Mouse (Mus musculus) ovary, postnatal 14 days (tissue): ENCODE measurements around the gene Pygo1.

Source experiments
- DNase-seq: peaks from one replicate; pipeline ENCODE4 v3.0.0; 2022; ENCODE audit warnings: low spot score

Gene Pygo1

DNA sequence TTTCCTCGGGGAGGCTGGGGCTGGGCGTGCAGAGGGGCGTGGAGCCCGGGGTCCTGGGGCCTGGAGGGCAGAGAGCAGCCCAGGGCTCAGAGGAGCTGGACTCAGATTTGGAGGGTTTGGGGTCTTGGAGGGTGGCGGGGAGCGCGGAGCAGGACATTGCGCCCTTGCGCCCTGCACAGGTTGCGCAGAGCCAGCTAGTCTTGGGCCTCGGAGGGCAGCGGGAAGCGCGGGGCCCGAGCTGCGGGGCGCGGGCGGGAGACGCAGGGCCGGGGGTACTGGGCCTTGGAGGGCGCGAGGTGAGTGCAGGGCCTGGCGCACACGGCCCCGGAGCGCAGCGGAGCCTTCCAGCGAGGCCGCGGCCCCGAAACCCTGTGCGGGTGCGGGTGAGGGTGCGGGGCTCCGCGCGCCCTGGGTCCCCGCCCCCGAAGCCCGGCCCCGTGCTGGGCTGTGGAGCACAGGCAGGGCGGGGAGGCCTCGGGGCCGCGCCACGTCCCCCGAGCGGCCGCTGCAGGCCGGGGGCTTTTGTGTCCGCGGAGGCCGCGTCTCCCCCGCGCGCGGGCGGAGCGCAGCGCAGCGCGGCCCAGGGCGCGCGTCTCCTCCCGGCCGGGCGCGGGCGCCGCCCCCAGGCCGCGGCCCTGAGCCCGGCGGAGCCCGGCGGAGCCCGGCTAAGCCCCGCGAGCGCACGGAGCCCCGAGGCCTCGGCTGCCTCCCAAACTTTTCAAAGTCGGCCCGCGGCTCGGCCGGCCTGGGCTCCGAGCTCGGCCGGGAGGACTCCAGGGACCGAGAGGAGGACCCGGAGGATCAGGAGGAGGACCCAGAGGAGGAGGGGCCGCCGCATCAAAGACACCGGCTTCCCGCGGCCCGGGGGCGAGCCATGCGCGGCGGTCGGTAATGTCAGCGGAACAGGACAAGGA is at the start of gene Pygo1:
Gene Pygo1, plus strand, starts transcription at position 625 of the 914 bp plus-strand sequence.
- DNase-seq = peak; percentile 55

DNA sequence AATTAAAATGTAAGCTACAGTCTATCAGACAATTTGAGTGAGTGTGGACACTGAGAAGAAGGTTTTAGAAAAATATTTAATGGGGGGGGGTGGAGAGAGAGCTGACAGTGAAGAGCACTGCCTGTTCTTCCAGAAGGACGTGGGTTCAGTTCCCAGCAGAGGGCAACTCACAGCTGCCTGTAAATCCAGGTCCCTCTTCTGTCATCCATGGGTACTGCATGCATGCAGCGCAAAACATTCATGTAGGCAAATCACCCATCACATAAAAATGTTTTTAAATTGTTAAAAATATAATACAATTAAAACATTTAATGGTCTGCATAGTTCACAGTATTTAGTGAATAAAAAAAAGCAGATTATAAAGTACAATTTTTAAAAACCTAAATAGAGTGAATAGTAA is 49.6 kb upstream of the Pygo1 start:
- DNase-seq = no peak

DNA sequence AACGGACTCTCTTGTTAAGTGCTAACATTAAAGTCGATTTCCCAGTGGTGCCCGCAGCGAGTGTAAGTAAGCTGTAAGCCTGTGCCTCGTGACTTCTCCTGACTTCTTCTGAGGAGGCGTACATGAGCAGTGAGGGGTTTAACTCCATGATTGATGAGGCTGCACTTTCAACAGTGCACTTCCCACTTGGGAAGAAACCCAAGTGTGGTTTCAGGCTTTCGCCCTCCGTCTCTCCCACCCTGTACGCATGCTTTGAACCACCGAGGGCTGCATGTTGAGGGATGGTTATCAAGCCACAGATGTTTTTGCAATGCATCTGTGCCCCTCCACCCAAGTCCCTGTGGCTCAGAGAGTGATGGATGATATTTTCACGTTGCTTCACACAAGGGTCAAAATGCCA is 47.5 kb upstream of the Pygo1 start:
- no peak for DNase-seq

DNA sequence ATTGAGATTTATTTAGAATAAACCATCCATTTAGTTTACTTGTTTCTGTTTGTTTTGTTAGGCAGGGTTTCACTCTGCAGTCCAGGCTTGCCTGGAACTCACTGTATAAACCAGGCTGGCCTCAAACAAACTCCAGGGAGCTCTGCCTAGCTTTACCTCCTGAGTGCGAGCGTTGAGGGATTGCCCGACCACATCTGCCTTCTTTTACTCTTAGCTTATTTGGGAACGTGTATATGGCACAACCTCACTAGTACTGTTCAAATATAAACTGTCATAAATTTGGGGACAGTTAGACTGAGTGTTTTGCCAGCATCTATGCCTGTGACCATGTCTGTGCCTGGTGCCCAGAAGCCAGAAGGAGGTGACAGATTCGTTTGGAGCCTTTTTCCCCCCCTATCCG is 46.8 kb upstream of the Pygo1 start:
- no peak for DNase-seq

DNA sequence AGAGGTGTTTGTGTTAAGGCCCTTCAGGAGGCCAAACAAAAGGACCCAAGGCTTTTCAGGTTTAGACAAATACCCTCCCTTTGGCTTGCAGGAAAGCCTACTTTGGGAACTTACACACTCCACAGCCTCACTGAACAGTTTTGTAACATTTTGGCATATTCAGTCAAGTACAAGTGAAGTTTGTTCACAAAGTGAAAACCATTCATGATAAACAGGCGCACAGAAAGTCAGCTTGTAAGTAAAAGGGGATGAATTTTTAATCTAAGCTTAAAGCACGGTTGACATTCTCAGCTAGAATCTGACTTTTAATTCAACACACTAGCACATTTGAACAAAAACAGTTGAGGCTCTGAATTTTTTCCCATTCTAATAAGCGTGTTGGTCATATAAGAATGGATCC is 45.8 kb upstream of the Pygo1 start:
- no peak for DNase-seq

DNA sequence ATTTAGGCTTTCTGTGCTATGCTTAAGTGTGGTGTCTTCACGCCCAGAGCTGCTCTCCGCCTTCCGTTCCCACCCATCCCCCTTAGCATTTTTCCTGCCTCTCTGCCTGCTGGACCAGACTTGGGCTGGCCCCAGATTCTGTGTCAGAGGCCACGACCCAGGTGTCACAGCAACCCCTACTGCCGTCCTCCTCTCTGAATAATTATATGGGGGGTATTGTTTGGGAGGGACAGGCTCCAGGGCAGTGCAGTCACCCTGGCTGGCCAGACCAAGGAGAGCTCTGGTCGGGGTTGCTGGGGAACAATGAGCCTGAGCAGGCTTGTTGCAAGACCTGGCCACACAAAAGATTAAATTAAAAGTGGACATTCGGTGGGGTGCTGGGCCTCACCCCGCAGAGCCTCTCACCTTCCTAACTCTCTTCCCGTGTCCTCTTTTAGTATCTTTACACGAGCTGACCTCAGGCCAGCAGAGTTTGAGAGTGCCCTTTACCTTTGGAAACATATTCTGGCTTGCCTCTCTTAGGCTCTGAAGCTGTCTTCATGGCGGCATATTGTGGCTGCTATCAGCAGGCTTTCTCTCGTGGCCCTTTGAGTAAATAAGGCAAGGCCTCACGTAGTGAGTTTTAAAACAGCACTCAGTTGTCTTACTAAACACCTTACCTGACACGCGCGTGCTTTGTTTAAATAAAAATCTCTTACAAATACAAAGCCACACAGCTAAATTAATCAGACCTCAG is 45.1 kb upstream of the Pygo1 start:
- no peak for DNase-seq

DNA sequence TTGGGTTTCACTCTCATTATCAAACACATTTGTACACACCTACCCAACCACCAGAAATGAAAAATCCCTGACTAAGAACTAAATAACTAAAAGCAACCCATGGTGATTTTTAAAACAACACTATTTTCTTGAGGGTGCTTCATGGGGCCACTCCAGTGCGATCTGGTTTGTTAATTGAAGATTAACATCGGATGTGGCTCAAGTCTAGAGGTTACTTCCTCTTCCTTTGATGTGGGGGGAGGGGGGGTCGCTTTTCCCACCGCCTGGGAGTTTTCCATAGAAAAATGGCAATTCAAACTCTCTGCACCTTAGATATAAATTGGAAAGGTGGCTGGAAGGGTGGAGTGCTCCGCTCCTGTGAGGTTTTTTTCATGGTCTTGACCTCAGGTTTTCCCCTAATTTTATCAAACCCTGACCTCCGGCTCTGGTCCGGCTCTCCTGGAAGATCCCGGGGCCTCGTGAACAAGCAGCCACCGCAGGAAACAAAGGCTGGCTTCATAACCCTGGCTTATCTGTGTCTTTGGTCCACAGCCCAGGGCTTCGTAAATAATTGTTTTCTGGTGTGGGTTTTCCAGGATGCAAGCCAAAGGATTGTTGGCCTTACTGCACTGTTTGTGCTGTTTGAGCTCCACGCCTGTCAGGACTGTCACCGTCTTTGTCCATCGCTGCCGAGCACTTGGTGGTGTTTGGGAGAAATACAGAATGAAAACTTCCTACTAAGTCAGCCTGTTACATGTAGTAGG is 44.2 kb upstream of the Pygo1 start:
- DNase-seq = peak; percentile 38

DNA sequence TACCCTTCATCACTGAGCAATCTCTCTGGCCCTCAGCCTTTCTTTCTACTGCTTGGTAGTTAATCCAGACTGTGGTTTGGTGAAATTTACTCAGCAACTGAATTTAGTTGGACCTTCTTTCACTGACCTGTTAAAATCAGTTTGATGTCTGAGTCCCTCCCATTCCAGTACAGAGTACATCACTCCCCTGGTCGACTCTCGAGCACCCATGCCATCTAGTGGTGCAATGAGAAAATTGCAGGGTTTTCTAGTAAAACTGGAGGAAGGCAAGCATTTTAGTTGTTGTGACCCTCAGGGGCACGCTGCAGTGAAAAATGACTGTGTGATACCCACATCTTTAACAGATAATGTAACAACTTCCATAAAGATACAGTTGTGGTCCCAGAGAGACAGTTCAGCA is 41.5 kb upstream of the Pygo1 start:
- peak; percentile 42 for DNase-seq

DNA sequence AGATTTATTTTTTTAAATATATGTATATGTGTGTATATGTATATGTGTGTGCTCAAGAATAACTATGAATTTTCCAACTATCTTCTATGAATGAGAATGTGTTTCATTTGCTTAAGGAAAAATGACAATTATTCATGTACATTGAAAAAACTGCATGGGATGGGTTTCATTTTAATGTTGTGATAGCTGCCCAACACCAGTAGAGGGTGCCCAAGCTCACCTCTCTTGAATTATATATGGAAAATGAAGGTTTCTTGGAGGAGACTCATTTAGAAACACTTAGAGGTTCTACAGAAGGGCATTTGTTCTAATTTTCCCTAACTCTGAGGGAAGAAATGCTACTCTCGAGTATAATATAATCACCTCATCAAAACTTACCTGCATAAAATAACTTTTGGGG is 35.7 kb upstream of the Pygo1 start:
- no peak for DNase-seq

DNA sequence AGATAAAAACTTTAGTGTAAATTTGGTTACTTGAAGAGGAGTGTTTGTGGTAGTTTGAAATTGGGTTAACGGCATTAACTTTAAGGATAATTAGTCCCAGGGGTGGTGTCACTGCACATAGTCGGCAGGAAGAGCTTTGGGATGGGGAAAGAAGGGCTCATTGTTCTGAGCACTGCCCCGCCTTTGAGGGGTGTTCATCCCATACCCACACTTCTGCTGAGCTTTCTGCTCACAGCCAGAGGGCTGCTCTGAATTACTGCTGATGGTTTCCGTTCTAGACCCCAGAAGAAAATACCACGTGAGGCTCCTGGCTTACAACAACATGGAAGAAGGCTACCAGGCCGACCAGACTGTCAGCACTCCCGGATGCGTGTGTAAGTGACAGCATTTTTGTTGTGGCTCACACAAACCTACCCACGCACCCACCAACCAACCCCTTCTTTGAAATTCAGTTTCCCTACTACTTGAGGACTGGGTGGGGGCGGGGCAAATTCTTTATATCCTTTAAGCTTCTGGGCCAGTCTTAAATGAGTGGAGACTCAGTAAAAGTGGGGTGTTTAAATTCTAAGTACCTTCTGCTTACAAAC is 34.9 kb upstream of the Pygo1 start:
- DNase-seq = no peak

DNA sequence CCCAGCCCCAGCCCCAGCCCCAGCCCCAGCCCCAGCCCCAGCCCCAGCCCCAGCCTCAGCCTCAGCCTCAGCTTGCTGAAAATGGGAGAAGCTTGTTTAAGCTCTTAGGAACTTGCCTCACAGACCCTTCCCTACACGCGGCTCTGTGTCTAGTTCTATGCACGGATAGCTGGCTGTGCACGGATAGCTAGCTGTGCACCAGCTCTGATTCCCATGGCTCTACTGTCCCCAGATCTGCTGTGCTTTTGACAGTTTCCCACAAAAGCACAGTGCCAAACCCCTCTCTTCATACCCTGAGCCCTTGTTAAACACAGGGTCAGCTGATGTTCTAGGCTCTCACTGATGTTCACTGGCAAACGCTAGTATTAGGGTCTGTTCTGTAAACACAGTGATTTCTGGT is 32.7 kb upstream of the Pygo1 start:
- no peak for DNase-seq

DNA sequence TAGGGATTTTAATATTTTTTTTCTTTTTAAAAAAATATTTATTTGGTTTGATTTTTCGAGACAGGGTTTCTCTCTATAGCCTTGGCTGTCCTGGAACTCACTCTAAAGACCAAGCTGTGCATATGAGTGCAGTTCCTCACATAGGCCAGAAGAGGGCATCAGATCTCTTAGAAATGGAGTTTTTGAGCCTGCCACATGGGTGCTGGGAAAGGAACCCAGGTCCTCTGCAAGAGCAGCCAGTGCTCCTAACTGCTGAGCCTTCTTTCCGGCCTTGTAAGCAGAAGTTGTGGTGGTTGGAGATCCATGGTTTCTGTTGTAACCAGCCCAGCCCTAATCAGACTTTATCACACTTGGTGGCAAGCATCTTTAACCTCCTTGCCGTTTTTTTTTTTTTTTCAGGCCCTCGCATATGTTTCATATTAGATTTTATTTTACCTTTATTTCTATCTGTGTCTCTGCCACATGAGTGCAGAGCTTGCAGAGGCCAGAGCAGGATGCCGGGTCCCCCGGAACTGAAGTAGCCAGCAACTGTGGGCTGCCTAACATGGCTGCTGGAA is 30.6 kb upstream of the Pygo1 start:
- no peak for DNase-seq

DNA sequence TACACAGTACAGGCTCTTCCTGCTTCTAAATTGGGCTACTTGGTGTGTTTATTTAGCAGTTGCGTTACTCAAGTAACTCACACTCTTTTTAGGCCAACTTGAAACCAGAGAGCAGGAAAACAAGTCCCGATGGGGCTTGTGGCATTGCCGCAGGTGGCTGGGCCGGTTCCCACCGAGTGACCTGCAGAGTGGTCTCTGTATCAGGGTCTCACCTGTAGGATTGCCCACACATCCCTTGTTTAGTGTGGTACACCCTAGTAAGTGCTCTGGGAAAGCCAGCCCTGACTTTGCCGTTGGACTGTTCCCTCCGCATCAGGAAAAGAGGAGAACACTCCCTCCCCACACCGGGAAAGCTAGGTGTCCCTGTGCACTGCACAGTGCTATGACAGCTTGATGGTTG is 23.4 kb upstream of the Pygo1 start:
- DNase-seq = no peak

DNA sequence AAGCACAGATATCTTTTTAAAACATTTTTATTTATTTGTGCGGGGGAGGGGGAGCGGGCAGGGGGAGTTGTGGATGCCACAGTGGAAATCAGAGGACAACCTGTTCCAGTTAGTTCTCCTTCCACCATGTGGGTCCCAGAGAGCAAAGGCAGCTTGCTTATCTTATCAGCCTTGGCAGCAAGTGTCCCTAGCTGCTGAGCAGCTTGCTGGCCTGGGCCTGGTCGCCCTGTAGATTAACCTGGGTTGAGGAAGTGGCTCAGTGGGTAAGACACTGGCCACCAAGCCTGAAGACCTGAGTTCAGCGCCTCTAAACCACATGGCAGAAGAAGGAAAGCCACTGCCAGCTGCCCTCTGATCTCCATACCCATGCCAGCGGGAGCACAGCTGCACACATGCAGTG is 22.8 kb upstream of the Pygo1 start:
- no peak for DNase-seq

DNA sequence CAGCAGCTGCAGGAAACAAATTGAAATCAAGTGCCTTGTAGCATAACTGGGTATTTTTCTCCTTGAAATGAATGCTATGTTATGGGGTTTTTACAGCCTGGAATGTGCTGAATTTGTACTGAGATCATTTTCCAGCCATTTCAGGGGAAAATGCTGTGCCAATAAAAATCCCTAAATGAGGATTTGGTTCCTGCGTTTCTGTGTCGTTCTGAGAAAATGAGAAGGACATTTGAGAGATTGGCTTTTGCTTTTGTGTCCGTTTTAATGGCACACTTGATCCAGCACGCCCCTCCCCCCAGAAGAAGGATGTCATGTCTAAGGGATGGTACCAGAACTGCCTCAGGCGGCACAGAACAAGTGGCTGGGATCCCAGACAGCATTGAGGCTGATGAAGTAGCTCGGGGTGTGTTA is 18.7 kb upstream of the Pygo1 start:
- DNase-seq = no peak

DNA sequence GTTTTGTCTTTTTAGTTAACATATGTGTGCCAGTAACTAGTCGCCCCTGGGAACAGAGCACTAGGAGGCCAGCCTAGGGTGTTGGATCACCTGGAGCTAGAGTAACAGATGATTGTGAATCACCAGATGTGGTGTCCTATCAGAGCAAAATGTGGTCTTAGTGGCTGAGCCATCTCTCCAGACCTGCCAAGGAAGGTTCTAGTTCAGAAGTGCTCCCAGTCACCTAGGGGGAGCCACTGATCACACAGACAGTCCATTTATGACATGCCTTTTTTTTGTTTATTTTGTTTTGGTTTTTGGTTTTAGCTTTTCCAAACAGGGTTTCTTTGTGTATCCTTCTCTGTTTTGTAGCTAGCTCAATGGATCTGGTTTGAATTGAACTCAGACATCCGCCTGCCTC is 14.1 kb upstream of the Pygo1 start:
- no peak for DNase-seq

DNA sequence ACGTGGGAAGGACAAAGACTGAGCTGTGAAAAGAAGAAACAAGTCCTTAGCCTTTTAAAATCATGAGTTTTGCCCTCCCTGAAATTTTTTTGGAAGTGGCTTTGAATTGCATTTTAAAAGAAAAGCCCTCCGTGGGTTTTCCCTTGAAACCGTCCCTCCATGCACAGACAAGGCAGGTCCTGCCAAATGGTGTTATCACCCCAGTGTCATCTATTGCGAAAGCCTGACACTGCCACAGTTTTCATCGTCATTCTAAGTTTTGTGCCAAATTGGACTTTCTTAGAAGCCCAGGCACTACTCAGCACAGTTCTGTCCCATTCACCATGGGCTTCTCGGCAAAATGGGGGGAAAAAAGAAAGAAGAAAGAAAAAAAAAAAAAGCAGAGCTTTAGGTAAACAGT is 11.9 kb upstream of the Pygo1 start:
- no peak for DNase-seq

DNA sequence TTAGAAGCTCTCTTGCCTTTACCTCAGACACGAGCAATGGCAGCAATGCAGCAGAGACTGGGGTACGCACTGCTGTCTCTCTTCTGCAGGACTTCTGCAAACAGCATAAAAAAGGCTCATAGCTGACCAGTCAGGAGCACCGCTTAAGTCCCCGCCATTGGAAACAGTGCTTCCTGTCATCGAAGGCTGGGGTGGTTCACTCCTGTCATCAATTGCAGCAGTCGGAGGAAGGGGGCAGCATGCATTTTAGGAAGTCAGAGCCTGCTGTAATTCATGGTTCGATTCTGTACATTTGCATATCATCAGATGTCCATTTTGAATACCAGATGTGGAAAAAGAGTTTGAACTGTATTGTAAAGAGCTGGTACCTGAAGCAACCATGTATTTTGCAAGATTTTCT is 9.7 kb upstream of the Pygo1 start:
- no peak for DNase-seq

DNA sequence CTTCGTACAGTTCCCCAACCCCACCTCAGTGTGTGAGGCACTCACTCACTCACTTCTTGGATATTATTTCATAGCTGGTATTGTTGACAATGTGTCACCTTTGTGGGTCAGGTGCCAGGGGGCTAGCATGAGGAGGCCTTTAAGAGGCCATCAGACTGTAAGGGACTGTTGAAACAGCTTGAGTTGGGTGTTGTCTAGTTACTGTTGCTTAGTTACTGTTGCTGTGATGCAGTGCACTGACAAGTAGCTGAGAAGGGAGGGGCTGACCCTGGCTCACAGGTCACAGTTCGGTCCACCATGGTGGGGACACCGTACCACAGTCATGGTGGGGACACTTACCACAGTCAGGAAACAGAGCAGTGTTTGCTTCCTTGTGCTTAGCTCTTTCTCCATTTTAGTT is 2.4 kb upstream of the Pygo1 start:
- DNase-seq = no peak

DNA sequence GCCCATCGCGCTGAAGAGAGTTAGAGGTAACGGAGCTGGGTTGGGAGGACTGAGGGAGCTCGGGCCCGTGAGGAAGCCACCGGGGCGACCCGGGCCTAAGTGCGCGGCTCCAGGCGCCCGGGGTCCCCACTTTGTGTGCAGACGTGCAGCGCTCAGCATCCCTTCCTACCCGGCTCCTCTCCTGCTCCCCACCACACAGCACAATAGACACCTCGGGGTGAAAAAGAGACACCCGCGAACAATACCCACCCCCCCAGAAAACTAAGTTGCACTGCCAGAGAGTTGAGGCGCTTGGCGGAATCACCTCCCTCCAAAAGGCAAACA is 452 bp downstream of the Pygo1 start:
- no peak for DNase-seq

DNA sequence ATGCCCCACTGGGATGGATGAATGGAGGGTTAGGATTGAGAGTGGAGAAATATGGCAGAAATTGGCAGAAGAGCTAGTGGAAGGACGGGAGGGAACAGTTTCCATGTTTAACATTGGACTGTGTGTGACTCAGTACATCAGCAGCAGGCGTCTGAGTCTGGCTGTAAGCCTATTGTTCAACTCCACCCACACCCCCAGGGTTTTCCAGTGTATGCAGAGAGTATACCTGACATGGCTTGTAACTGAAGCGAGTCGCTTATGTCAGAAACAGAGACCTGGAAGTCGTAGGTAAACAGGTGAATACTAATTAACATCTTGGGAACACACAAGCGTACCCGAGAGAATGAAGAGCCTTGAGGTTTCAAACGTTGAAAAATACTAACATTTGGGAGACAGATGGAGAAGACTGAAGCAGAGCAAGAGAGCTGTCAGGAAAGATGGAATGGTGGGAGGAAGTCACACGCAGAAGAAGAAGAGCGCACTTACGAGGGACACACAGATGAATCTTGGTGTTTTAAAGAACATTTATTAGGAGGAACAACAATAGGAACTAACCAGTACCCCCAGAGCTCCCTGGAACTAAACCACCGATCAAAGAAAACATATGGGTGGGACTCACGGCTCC is 5.8 kb downstream of the Pygo1 start:
- DNase-seq = no peak

DNA sequence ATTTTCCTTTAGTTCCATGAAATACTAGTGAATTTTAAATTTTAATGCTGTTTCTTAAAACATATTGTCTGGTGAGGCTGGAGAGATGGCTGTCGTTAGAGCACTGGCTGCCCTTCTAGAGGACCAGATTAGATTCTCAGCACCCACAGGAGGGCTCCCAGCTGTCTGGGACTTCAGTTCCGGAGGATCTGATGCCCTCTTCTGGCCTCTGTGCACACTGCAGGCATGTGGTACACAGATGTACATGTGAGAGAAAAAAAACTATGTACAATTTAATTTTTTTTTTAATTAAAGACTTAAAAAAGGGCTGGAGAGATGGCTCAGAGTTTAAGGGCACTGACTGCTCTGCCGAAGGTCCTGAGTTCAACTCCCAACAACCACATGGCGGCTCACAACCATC is 9.9 kb downstream of the Pygo1 start:
- no peak for DNase-seq
